Mouse (Mus musculus) megakaryocyte, embryonic 14.5 days (primary cell): ENCODE measurements around the gene Ccdc78.

Source experiments
- FLI1 ChIP-seq: IDR thresholded peaks from 2 replicates; pipeline ENCODE4 v1.6.1; 2012; ENCODE audit warnings: low read length, inconsistent platforms, mixed read lengths
- GATA1 ChIP-seq: IDR thresholded peaks from 3 replicates; pipeline ENCODE4 v1.6.1; 2012; ENCODE audit warnings: mixed read lengths, low read length, inconsistent platforms, borderline replicate concordance

DNA sequence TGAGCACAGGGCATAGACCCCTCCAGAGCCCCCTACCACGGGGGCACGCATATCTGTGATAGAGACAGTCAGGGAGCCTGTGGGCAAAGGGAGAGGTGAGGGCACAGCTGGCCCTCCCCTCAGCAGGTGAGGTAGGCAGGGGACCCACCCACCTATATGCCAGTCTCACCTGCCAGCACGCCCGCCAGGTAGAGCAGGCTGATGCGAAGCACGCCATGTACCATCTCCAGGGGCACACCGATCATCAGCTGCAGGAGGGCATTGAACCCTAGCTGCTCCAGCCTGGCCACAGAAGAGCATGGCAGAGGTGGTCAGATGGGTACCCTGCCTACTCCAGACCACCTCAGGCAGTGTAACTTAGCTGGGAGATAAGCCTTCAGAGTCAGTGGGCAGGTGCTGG, 48.9 kb downstream of the Ccdc78 start:
- TF ChIP-seq GATA1 (no peak), FLI1 (no peak)
